Mouse (Mus musculus) layer of hippocampus, adult 8-10 months (tissue): ENCODE measurements around the gene Sdhc. TPM values are rescaled to one million over a fixed set of nuclear protein-coding genes. Genes with fewer than 3 reads are reported as not detected.
"Not testable (repeated sequence)": the region's sequence is repeated elsewhere in the genome, so short reads cannot be mapped to it uniquely, and the experiment has no call there.

Experiments used
- DNase-seq, 2 experiments: peaks; one replicate each; pipeline ENCODE4 v3.0.0; 2022; ENCODE audit warnings: low spot score in 2 of 2
- microRNA-seq, 2 experiments: library from miRNA; unstranded; fragments of <30 nt; microRNA quantifications; one replicate each; pipeline ENCODE4 v1.2.0; 2022
- total RNA-seq, 4 experiments: library from RNA; stranded (reverse); gene quantifications; 2 replicates each; pipeline ENCODE4 v1.2.4; 2022

The Sdhc gene
- total RNA-seq, 4 experiments from 2014 or later: 201 to 206 (median 203) TPM

DNA sequence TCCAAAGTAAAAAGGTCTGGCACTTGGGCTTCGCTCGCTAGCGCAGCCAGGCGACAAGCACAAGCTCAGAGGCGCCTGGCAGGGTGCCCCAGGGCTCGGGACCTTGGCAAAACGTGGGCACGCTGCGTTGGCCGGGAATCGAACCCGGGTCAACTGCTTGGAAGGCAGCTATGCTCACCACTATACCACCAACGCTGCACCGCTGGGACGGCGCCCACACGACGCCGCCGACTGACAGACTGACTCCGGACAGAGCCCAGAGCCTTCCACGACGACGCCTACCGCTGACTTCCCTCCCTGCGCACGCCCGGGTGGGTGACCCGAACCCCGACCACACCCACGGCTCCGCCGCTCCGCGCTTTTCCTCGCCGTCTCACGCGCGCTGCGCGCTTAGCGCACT, 70.6 kb downstream of the Sdhc start:
- not testable (repeated sequence) for DNase-seq

DNA sequence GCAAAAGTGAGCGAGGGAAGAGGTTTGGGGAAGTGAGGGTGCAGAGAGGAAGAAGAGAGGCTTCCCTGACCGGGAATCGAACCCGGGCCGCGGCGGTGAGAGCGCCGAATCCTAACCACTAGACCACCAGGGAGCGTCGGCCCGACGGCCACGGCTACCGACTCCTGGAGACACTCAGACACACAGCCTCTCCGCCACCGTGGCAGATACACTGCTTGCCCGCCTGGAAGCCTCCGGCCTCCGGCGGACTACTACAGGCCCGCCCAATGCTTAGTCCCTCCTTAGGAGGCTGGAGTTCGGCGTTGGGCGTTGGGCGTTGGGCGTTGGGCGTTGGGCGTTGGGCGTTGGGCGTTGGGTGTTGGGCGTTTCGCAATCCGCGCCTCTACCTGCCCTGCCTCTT, 71.1 kb downstream of the Sdhc start:
- DNase-seq: not testable (repeated sequence)

DNA sequence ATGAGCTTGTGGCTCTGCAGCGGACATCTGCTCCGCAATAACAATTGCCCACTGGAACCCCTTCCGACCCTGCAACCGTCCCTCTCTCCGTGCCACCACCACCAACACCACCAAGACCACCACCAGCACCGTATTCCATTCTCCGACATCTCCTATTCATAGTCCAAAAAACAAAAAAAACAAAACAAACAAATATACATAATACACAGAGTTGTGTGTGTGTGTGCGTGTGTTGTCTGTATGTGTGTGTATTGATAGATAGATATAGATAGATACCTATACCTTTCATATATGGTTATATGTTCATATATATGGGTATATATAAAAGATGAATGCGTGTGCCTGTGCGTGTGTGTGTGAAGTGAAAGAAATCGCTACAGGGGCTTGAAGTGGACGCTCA, 72.0 kb downstream of the Sdhc start:
- not testable (repeated sequence) for DNase-seq

DNA sequence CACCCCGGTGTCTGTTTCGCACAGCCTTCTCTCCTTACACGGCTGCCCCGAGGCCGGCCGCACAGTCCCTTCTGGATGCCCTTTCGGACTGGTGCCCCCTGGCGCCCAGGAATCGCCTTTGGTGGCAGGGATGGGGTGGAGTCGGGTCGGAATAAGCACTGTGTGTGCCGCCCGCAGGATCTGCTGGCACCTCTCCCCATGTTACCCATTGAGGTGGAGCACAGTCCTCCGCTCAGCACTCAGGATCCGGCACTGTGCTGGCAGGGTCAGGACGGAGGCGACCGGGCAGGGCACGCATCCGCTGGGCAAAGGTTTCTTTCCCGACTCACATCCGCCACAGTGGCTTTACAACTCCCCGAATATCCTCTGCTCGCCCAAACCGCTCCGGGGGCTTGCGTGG, 72.4 kb downstream of the Sdhc start:
- DNase-seq: not testable (repeated sequence)

DNA sequence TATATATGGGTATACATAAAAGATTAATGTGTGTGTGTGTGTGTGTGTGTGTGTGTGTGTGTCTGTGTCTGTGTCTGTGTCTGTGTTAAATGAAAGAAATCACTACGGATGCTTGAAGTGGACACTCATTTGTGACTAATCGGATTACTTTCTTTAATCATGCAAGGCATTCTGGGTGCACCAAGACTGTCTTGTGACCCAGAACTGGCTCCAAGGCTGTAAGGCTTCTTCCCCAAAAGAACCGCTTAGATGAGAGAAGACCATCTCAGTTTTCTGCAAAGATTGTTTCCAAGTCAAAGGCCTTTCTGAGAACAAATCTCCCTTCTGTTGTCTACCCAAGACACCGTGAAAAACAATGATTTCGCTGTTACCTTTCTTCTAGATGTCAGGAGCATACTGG, 73.2 kb downstream of the Sdhc start:
- DNase-seq: not testable (repeated sequence)

Small RNA genes lying within 50 kb of the gene (microRNA-seq; reads per million reads assigned to microRNA genes)
- 0 reads per million in 2 experiments for gene Gm27844

Other genes starting within 250 kb of the Sdhc start
- under 1 TPM; 0.25 to 0.61 (median 0.41) TPM for gene Fcrlb, start 237.7 kb downstream of the Sdhc start, total RNA-seq
- not detected for gene Fcrla, start 223.0 kb downstream of the Sdhc start, total RNA-seq
- 10 to 100 TPM in 2 of 4 experiments, 1 to 10 TPM in 2; 4.2 to 46.4 (median 21.4) TPM for gene Fcgr2b, start 174.1 kb downstream of the Sdhc start, total RNA-seq
- gene Fcgr4, start 131.7 kb downstream of the Sdhc start, total RNA-seq: 1 to 10 TPM in 2 of 4 experiments, not detected in 2; 1.5 to 1.7 TPM
- 10 to 100 TPM; 10.6 to 67.7 (median 34.1) TPM for gene Fcgr3, start 85.7 kb downstream of the Sdhc start, total RNA-seq
- gene Cfap126, start 36.7 kb downstream of the Sdhc start, total RNA-seq: 1 to 10 TPM in 2 of 4 experiments, under 1 TPM in 2; 0.43 to 3.1 (median 1.3) TPM
- not detected for gene Mpz, start 108 bp upstream of the Sdhc start, total RNA-seq
- gene Pcp4l1, start 45.7 kb upstream of the Sdhc start, total RNA-seq: 10 to 100 TPM; 42.4 to 47.5 (median 44.4) TPM
- gene Nr1i3, start 63.4 kb upstream of the Sdhc start, total RNA-seq: under 1 TPM in 2 of 4 experiments, not detected in 2; 0.10 to 0.36 TPM
- 10 to 100 TPM; 69.3 to 85.0 (median 74.9) TPM for gene Tomm40l, start 71.9 kb upstream of the Sdhc start, total RNA-seq
- 1 to 10 TPM; 1.9 to 3.1 (median 2.5) TPM for gene Apoa2, start 74.5 kb upstream of the Sdhc start, total RNA-seq
- 10 to 100 TPM; 10.9 to 95.1 (median 48.8) TPM for gene Fcer1g, start 83.8 kb upstream of the Sdhc start, total RNA-seq
- 10 to 100 TPM; 11.6 to 13.7 (median 12.4) TPM for gene Adamts4, start 99.8 kb upstream of the Sdhc start, total RNA-seq
- gene Ndufs2, start 100.8 kb upstream of the Sdhc start, total RNA-seq: 100 to 1,000 TPM; 263 to 286 (median 271) TPM
- 10 to 100 TPM; 63.5 to 76.8 (median 70.2) TPM for gene B4galt3, start 119.7 kb upstream of the Sdhc start, total RNA-seq
- 10 to 100 TPM; 28.5 to 37.1 (median 33.3) TPM for gene Ppox, start 130.6 kb upstream of the Sdhc start, total RNA-seq
- gene Usp21, start 137.4 kb upstream of the Sdhc start, total RNA-seq: 10 to 100 TPM; 53.7 to 63.6 (median 58.8) TPM
- gene Ufc1, start 144.4 kb upstream of the Sdhc start, total RNA-seq: 100 to 1,000 TPM; 101 to 113 (median 108) TPM
- 10 to 100 TPM; 35.7 to 41.2 (median 38.2) TPM for gene Dedd, start 178.5 kb upstream of the Sdhc start, total RNA-seq
- 10 to 100 TPM; 40.1 to 54.1 (median 45.6) TPM for gene Nit1, start 195.0 kb upstream of the Sdhc start, total RNA-seq
- 100 to 1,000 TPM in 3 of 4 experiments, 10 to 100 TPM in 1; 97.7 to 171 (median 130) TPM for gene Pfdn2, start 195.1 kb upstream of the Sdhc start, total RNA-seq
- gene Klhdc9, start 210.2 kb upstream of the Sdhc start, total RNA-seq: 10 to 100 TPM in 2 of 4 experiments, 1 to 10 TPM in 2; 5.1 to 11.7 (median 8.2) TPM
- 1 to 10 TPM; 5.6 to 7.6 (median 6.5) TPM for gene Nectin4, start 219.5 kb upstream of the Sdhc start, total RNA-seq
- 1 to 10 TPM; 1.9 to 8.7 (median 4.9) TPM for gene Arhgap30, start 238.4 kb upstream of the Sdhc start, total RNA-seq